Mouse (Mus musculus) ES-Bruce4 (cell line): ENCODE results near the gene Bace2. TPM values are rescaled to one million over a fixed set of nuclear protein-coding genes. Genes with fewer than 3 reads are reported as not detected.

Source experiments
- H3K27ac ChIP-seq: 2 replicates; pipeline ENCODE4 v1.5.1; 2012; ENCODE audit warnings: low read length, inconsistent platforms; ENCODE audit not compliant: insufficient read depth
- H3K27me3 ChIP-seq: 2 replicates; pipeline ENCODE4 v1.6.1; 2012; ENCODE audit warnings: mild to moderate bottlenecking, low read length, inconsistent platforms; ENCODE audit not compliant: control insufficient read depth, poor library complexity, insufficient read depth, severe bottlenecking
- H3K36me3 ChIP-seq: 2 replicates; pipeline ENCODE4 v1.6.1; 2012; ENCODE audit warnings: inconsistent platforms, mild to moderate bottlenecking, low read length, moderate library complexity; ENCODE audit not compliant: control insufficient read depth, poor library complexity, insufficient read depth, severe bottlenecking
- H3K4me1 ChIP-seq: one replicate; pipeline ENCODE4 v1.8.1; 2011; ENCODE audit warnings: low read length; ENCODE audit not compliant: control insufficient read depth, insufficient read depth
- H3K4me3 ChIP-seq: 2 replicates; pipeline ENCODE4 v1.5.1; 2011; ENCODE audit warnings: low read depth, mild to moderate bottlenecking, low read length
- H3K9ac ChIP-seq: 2 replicates; pipeline ENCODE4 v1.6.1; 2012; ENCODE audit warnings: low read depth, mild to moderate bottlenecking, inconsistent platforms; ENCODE audit not compliant: poor library complexity, severe bottlenecking
- H3K9me3 ChIP-seq: replicated peaks from 2 replicates; pipeline ENCODE4 v1.6.1; 2012; ENCODE audit warnings: mild to moderate bottlenecking, low read length, inconsistent platforms; ENCODE audit not compliant: control insufficient read depth, poor library complexity, insufficient read depth, severe bottlenecking
- CTCF ChIP-seq: IDR thresholded peaks from one replicate; pipeline ENCODE4 v1.8.1; 2011; ENCODE audit warnings: low read depth, low read length
- EP300 ChIP-seq: IDR thresholded peaks from 2 replicates; pipeline ENCODE4 v1.6.1; 2011; ENCODE audit warnings: low read depth, low read length; ENCODE audit not compliant: insufficient read depth
- POLR2A ChIP-seq: IDR thresholded peaks from one replicate; pipeline ENCODE4 v1.8.1; 2011; ENCODE audit warnings: low read length; ENCODE audit not compliant: insufficient read depth
- polyA plus RNA-seq: library from polyadenylated mRNA; stranded (reverse); fragments of >200 nt; gene quantifications from 2 replicates; pipeline ENCODE4 v1.2.4, GENCODE M21; 2011; ENCODE audit warnings: low read depth; ENCODE audit not compliant: missing spikeins, insufficient read depth, insufficient read length

Gene Bace2
- polyA plus RNA-seq, 1 experiment = not detected

DNA sequence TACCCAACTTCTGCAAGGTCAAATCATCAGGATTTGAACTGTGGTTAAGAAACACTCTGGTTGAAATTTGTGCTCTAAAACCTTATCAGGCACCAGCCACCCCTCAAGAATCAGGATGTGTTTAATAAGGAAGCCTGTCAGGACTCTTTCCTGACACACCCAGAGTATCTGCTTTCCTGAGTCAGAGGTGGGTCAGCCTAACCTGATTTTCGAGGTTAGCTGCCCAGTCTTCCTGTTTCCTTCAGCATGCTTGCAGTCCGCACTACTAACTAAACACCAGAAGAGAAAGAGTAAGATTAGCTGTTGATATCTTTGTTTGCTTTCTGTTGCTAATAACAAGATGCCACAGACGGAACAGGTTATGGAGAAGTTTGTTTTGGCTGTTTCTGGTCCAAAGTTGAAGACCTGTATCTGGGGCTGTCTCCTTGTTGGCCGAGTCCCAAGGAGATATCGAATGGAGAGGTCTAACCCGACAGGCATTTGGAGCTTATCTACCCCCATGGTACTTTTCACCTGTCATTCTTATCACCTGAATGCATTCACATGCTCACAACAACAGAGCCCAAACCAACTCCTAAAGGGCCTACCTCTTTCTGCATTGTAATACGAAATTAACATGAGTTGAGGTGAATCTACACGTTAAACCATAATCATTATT lies 5.8 kb downstream of the Bace2 start:
- no peak overlapping the region for H3K4me3 ChIP-seq
- no peaks in the 10 kb centered on the region for H3K36me3 ChIP-seq
- H3K9ac ChIP-seq = no peak overlapping the region
- no peaks in the 10 kb centered on the region for H3K4me1 ChIP-seq
- no peak for TF ChIP-seq CTCF
- TF ChIP-seq POLR2A = no peak
- TF ChIP-seq EP300 = no peak
- H3K9me3 ChIP-seq = no peaks in the 10 kb centered on the region
- H3K27me3 ChIP-seq = peaks cover 2% of the 10 kb centered on the region; the same call in 1 of the 2 replicates
- no peak overlapping the region for H3K27ac ChIP-seq

DNA sequence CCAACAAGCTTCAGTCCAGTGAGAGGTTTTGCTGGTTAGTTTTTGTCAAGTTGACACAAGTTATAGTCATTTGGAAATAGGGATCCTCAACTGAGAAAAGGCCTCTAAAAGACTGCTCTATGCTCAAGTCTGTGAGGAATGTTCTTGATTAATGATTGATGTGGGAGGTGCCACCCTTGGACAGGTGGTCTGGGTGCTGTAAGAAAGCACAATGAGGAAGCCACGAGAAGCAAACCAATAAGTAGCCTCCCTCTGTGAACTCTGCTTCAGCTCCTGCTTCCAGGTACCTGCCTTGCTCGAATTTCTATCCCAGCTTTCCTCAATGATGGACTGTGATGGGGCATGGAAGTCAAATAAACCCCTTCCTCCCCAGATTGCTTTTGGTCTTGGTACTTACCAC lies 9.6 kb downstream of the Bace2 start:
- no peak overlapping the region for H3K27ac ChIP-seq
- TF ChIP-seq EP300 (no peak), CTCF (no peak), POLR2A (no peak)

GRCm38 (mm10) chr16:97370258-97370657 lies 13.7 kb downstream of the Bace2 start:
- no peaks in the 10 kb centered on the region for H3K9me3 ChIP-seq
- H3K4me1 ChIP-seq = no peaks in the 10 kb centered on the region
- no peak overlapping the region for H3K9ac ChIP-seq
- no peak overlapping the region for H3K27ac ChIP-seq
- no peaks in the 10 kb centered on the region for H3K27me3 ChIP-seq
- no peak overlapping the region for H3K4me3 ChIP-seq
- no peaks in the 10 kb centered on the region for H3K36me3 ChIP-seq
- TF ChIP-seq POLR2A = no peak
- TF ChIP-seq CTCF = no peak
- no peak for TF ChIP-seq EP300

More for the DNA sequence above, 9.6 kb downstream of the Bace2 start:
- Histone ChIP-seq H3K9me3 (no peaks in the 10 kb centered on the region), H3K27me3 (no peaks in the 10 kb centered on the region; the same call in 1 of the 2 replicates), H3K9ac (no peak overlapping the region), H3K4me1 (no peaks in the 10 kb centered on the region), H3K36me3 (no peaks in the 10 kb centered on the region), H3K4me3 (no peak overlapping the region)

DNA sequence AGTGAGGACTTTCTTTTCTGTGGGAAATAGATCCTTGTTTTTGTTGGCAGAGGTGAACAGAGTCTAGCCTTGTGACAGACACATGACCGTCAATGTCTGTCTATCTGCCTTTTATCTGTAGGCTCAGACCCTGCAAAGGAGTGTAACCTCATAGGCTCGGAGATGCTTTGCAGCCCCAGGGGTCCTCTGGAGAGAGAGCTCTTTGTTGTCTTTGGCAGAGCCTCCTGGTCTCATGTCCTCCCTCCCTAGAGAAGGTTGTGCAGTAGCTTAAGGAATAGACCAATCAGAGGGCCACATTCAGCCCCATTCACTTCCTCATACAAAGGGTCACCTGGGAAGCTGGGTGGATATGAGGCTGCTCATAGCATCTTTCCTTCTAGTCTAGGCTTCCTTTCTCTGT lies 31.4 kb downstream of the Bace2 start:
- Histone ChIP-seq H3K4me3 (no peak overlapping the region), H3K9ac (no peak overlapping the region), H3K27me3 (no peaks in the 10 kb centered on the region), H3K27ac (no peak overlapping the region), H3K36me3 (no peaks in the 10 kb centered on the region), H3K9me3 (no peaks in the 10 kb centered on the region), H3K4me1 (no peaks in the 10 kb centered on the region)
- TF ChIP-seq EP300 (no peak), POLR2A (no peak)

DNA sequence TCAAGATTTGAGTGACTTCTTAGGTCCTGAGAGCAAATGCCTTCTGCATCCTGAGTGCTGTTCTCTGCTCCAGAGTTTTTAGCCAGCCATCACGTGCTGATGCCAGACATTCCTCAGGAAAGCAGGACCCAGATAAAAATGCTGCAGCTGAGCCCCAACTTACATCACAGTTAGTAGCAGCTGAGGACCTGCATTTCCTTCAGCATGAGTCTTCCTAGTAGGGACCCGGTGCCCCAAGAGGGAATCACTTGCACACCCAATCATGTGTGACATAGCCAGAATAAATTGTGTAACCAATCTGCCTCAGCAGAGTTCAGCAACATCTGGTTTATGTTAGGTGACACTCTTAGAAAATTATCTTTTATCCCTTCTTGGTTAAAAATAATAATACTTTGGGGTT lies 34.7 kb downstream of the Bace2 start:
- Histone ChIP-seq H3K9ac (no peak overlapping the region), H3K36me3 (no peaks in the 10 kb centered on the region), H3K9me3 (no peaks in the 10 kb centered on the region), H3K4me1 (no peaks in the 10 kb centered on the region), H3K4me3 (no peak overlapping the region), H3K27me3 (no peaks in the 10 kb centered on the region), H3K27ac (no peak overlapping the region)
- TF ChIP-seq EP300 (no peak), POLR2A (no peak), CTCF (no peak)

DNA sequence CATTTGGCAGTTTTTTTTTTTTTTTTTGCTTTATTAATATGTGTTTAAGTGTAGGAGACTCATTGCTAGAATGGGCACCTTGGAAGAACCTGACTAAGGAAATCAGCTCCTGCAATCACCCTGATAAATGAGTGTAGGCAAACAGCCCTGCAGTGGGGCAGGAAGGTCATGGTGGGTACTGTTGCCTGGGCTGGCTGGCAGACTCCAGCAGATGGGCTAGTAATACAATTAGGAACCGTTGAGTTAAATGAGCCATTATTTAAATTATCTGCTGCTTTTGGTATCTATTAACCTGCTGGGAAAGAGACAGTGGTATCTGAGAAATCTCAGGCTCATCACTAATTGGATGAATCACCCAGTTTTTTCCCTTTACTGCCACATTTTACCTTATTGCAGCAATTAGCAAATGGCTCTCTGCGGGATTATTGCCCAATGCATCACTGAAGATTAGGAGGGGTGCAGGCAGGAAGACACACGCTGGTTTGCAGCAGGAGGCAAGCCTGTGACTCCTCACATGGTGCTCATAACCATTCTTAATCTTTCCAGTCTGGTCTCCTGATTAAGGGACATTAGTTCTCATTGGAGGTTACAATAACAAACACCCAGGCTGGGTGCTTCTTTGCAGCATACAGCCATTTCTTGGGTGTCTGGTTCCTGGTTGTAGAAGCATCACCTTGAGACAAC lies 35.3 kb downstream of the Bace2 start:
- no peaks in the 10 kb centered on the region for H3K36me3 ChIP-seq
- no peaks in the 10 kb centered on the region for H3K27me3 ChIP-seq
- no peaks in the 10 kb centered on the region for H3K4me1 ChIP-seq
- H3K4me3 ChIP-seq = no peak overlapping the region
- no peak overlapping the region for H3K27ac ChIP-seq
- no peaks in the 10 kb centered on the region for H3K9me3 ChIP-seq
- H3K9ac ChIP-seq = no peak overlapping the region
- TF ChIP-seq POLR2A (no peak), CTCF (no peak), EP300 (no peak)
